Mouse (Mus musculus) intestine, postnatal 0 days (tissue): ENCODE measurements around the gene Wsb2. TPM values are rescaled to one million over a fixed set of nuclear protein-coding genes. Genes with fewer than 3 reads are reported as not detected.

Experiments
- ATAC-seq: fragments of 200-750 bp; cut with Nextera tagmentation; 2 replicates; pipeline ENCODE4 v1.8.0; 2017; ENCODE audit warnings: mild to moderate bottlenecking, moderate TSS enrichment, moderate library complexity
- H3K27ac ChIP-seq: fragments of 300-500 bp; sonication (generic); 2 replicates; pipeline ENCODE4 v1.5.1; 2014; ENCODE audit warnings: mild to moderate bottlenecking, low read depth, low read length, moderate library complexity
- H3K27me3 ChIP-seq: fragments of 300-500 bp; sonication (generic); replicated peaks from 2 replicates; pipeline ENCODE4 v1.6.1; 2014; ENCODE audit warnings: low read length, mixed read lengths; ENCODE audit not compliant: control insufficient read depth, insufficient read depth
- H3K36me3 ChIP-seq: fragments of 300-500 bp; sonication (generic); 2 replicates; pipeline ENCODE4 v1.6.1; 2014; ENCODE audit warnings: mild to moderate bottlenecking, moderate library complexity; ENCODE audit not compliant: control insufficient read depth, insufficient read depth
- H3K4me1 ChIP-seq: fragments of 300-500 bp; sonication (generic); replicated peaks from 2 replicates; pipeline ENCODE4 v1.6.1; 2014; ENCODE audit warnings: antibody characterized with exemption, low read length, mixed read lengths; ENCODE audit not compliant: control insufficient read depth, insufficient read depth
- H3K4me2 ChIP-seq: fragments of 300-500 bp; sonication (generic); replicated peaks from 2 replicates; pipeline ENCODE4 v1.6.1; 2014; ENCODE audit warnings: low read depth, mild to moderate bottlenecking, moderate library complexity
- H3K4me3 ChIP-seq: fragments of 300-500 bp; sonication (generic); 2 replicates; pipeline ENCODE4 v1.5.1; 2014; ENCODE audit warnings: low read depth, low read length
- H3K9ac ChIP-seq: fragments of 300-500 bp; sonication (generic); 2 replicates; pipeline ENCODE4 v1.6.1; 2014; ENCODE audit warnings: mild to moderate bottlenecking, low read depth, low read length
- H3K9me3 ChIP-seq: fragments of 300-500 bp; sonication (generic); 2 replicates; pipeline ENCODE4 v1.6.1; 2016; ENCODE audit warnings: mixed run types; ENCODE audit not compliant: control insufficient read depth
- CTCF ChIP-seq: sonication (generic); IDR thresholded peaks from 2 replicates; pipeline ENCODE4 v1.5.1; 2016; ENCODE audit warnings: low read depth, mild to moderate bottlenecking, control low read depth, antibody characterized with exemption, moderate library complexity
- WGBS: fragments of 180-500 bp; shearing (Covaris S2); extraction: QIAGEN DNeasy Blood & Tissue Kit; methylation state at CpG from one replicate; pipeline ENCODE4 v1.1.7; 2014; 5-methylcytosine and 5-hydroxymethylcytosine counted together
- polyA plus RNA-seq: library from polyadenylated mRNA; unstranded; fragments of >200 nt; fragmentation: Nextera tagmentation; extraction: Ambion mirVana; gene quantifications from 2 replicates; pipeline ENCODE4 v1.2.1, GENCODE M21; 2015

Wsb2 gene
- polyA plus RNA-seq, 1 experiment from 2014 or later = 125 TPM

DNA sequence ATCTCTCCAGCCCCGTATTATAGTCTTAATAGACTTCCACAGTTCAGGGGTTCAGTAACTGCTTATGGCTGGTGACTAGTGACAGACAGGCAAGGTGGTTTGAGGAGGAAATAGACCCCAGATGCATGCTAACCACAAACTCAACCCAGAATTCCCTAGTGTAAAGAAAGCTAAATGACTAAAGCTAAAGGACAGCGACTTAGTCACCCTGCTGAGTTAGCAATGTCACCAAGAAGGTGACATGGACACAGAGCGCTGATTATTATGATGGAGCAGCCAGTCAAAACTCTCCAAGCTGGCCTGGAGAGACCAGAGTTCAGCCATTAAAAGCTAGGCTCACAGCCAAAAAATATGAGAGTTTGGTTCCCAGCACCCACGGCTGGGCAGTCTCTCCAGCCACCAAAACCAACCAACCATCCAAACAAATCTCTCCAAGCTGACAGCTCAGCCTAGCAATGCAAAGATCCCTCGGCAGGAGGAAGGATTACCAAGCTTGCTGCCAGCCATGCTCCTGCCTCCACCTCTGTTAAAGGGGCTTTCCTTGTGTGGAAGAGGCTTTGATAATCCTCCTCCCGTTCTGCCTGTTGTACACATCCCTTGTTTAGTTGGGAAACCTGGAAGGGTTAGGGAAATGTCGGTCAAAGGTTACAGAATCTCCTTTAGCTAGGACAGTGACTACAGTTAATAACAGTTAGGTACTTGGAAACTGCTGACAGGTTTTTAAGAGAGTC is 2.6 kb downstream of the Wsb2 start:
- ATAC-seq = no peak
- no peak for TF ChIP-seq CTCF
- Histone ChIP-seq H3K9me3 (no peaks in the 10 kb centered on the region), H3K4me3 (no peak overlapping the region), H3K4me2 (peak overlapping the region; percentile 24), H3K36me3 (0 out of 2 replicates have a peak, but pooled peaks cover 9% of the 10 kb centered on the region), H3K27ac (peak overlapping the region; percentile 99), H3K9ac (peak overlapping the region; percentile 12; the same call in 1 of the 2 replicates), H3K27me3 (no peaks in the 10 kb centered on the region), H3K4me1 (peaks cover 6% of the 10 kb centered on the region)
- 19% methylated on average over 7 of the region's 7 CpGs for WGBS

DNA sequence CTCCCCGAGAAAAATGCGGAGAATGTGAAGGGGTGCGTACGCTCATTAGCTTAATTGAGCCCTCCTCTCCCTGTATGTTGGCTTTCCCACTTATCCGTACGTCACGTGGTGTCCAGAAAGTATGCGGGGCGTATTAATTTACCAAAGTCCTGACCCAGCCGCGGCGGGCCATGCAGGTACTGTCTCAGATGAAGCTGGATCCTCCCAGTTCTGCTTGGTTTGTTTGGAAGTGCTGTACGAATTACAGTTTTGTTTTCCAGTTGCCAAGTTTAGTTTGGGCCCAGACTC is 3.1 kb downstream of the Wsb2 start:
- 41% methylated on average over 13 of the region's 13 CpGs for WGBS
- Histone ChIP-seq H3K9ac (no peak overlapping the region), H3K4me3 (no peak overlapping the region), H3K36me3 (0 out of 2 replicates have a peak, but pooled peaks cover 14% of the 10 kb centered on the region), H3K27me3 (no peaks in the 10 kb centered on the region), H3K27ac (peak overlapping the region; percentile 99), H3K9me3 (no peaks in the 10 kb centered on the region), H3K4me1 (peaks cover 6% of the 10 kb centered on the region), H3K4me2 (peak overlapping the region; percentile 24)
- ATAC-seq = no peak
- no peak for TF ChIP-seq CTCF

DNA sequence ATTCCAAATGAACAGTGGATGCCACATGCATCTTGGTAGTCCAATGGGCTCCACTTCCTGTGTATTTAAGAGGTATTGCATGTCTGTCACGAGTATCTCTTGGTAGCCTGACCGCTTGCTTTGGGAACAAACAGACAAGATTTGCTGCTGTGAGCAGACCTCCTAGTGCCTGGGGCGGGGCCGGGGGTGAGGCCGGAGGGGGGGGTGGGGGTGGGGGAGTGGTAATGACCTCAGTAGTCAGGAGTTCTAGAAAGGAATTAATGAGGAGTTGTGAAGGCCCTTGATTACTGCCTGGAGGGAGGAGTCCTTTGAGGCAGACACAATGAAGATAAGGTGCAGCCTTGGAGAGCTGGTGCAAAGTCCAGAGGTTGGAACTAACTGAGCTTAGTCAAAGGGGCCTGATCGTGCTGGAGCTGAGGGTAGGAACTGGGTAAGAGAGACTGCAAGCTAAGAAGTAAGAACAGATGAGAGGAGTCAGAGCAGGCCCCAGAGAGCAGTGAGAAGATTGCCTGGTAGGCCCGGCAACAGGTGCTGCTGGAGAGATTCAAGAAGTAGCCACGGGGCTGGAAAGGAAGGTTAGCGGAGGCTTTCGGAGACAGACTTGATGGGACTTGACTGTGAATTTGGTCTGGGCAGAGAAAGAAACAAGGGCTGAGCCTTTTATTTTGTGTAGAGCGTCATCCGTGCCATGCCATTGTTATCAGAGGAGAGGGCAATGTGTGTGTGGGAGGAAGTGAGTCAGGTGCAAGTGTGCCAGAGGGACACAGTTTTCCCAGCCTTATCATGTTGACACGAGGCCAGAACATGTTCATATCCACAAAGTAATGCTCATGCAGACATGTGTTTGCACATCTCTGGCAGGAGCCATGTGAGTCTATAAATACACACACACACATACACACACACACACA is 3.8 kb downstream of the Wsb2 start:
- peaks cover 6% of the 10 kb centered on the region for H3K4me1 ChIP-seq
- H3K9me3 ChIP-seq = no peaks in the 10 kb centered on the region
- peak; percentile 90 for ATAC-seq
- peak overlapping the region; percentile 11; the same call in 1 of the 2 replicates for H3K4me3 ChIP-seq
- H3K36me3 ChIP-seq = 0 out of 2 replicates have a peak, but pooled peaks cover 15% of the 10 kb centered on the region
- H3K9ac ChIP-seq = peak overlapping the region; percentile 45
- no peaks in the 10 kb centered on the region for H3K27me3 ChIP-seq
- peak overlapping the region; percentile 57 for H3K4me2 ChIP-seq
- no peak for TF ChIP-seq CTCF
- peak overlapping the region; percentile 99 for H3K27ac ChIP-seq
- WGBS = 25% methylated on average over 13 of the region's 13 CpGs

DNA sequence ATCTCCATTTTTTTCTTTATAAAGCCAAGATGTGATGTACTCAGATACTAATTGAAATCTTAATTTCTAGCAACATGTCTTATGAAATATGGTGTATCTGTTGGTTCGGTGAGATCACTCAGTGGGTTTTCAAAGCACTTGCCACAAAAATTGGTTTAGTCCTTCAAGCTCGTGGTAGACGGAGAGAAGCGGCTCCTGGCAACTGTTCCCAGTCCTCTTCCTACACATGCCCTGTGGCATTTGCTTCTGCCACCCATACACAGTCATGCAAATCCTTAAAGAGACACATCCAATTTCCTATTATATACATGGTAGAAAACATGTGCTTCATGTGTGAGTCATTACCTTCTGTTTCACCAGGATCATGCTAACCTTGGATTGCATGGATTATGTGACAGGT is 4.5 kb downstream of the Wsb2 start:
- peak overlapping the region; percentile 57 for H3K4me2 ChIP-seq

DNA sequence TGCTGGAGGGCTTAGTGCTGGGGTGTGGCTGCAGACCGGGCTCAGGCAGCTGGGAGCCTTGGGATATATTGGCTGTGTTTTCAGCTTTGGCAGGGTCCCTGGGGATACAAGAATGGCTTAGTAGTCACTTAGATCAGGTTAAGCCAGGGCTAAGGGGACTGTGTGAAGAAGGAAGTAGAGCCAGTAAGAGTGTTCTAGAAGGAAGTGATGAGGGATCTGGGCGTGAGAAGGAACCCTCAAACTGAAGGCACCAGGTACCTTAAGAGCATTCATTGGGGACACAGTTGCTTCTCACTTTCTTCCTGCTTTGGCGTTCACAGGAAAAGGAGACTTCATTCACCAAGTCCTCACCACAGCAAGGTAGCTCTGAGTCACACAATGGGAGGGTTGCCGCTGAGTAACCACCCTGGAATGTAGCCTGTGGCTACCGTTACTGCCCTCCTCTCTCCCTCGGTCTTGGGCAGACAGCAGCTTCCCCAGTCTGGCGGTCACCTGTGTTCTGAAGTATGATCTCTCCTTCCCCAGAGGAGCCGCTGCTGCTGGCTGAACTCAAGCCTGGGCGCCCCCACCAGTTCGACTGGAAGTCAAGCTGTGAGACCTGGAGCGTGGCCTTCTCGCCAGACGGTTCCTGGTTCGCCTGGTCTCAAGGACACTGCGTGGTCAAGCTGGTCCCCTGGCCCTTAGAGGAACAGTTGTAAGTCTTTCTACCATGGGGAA is 6.1 kb downstream of the Wsb2 start:
- peak overlapping the region; percentile 27 for H3K4me3 ChIP-seq
- peak overlapping the region; percentile 99 for H3K27ac ChIP-seq
- no peak for TF ChIP-seq CTCF
- peaks cover 25% of the 10 kb centered on the region; the same call in 1 of the 2 replicates for H3K36me3 ChIP-seq
- H3K9ac ChIP-seq = peak overlapping the region; percentile 63
- peaks cover 6% of the 10 kb centered on the region for H3K4me1 ChIP-seq
- peak overlapping the region; percentile 57 for H3K4me2 ChIP-seq
- H3K9me3 ChIP-seq = no peaks in the 10 kb centered on the region
- 33% methylated on average over 15 of the region's 15 CpGs for WGBS
- H3K27me3 ChIP-seq = no peaks in the 10 kb centered on the region
- no peak for ATAC-seq

More for the DNA sequence above, 4.5 kb downstream of the Wsb2 start:
- no peak for ATAC-seq
- H3K4me1 ChIP-seq = peaks cover 6% of the 10 kb centered on the region
- no peak for TF ChIP-seq CTCF
- H3K27me3 ChIP-seq = no peaks in the 10 kb centered on the region
- H3K9me3 ChIP-seq = no peaks in the 10 kb centered on the region
- 59% methylated on average over 4 of the region's 4 CpGs for WGBS
- 0 out of 2 replicates have a peak overlapping the region, but pooled peaks have one; percentile 3 for H3K4me3 ChIP-seq
- H3K9ac ChIP-seq = no peak overlapping the region
- H3K27ac ChIP-seq = peak overlapping the region; percentile 99
- H3K36me3 ChIP-seq = 0 out of 2 replicates have a peak, but pooled peaks cover 15% of the 10 kb centered on the region
